Mouse (Mus musculus): ENCODE measurements at regions not wholly inside any gene's neighbourhood (a gene's known extent, or its start where the extent isn't known, plus 50 kb on each side); places are given as distances from the start of the nearest gene placed in this dataset.
A peak's percentile ranks its signal among the peaks of the same experiment; 100 is the strongest.
"Not testable (repeated sequence)": the region's sequence is repeated elsewhere in the genome, so short reads cannot be mapped to it uniquely, and the experiment has no call there.

- DNase-seq = peak; percentile 37 to 53
These were observed 352.3 kb upstream of the Snrpn start for GRCm38 (mm10) chr7:60492028-60492995.

- not testable (repeated sequence) for DNase-seq
These were observed 347.9 kb upstream of the Snrpn start for GRCm38 (mm10) chr7:60487839-60488454.

GRCm38 (mm10) chr7:60450074-60450603 lies 310.1 kb upstream of the Snrpn start:
- peak; percentile 5 to 7 for DNase-seq

DNA sequence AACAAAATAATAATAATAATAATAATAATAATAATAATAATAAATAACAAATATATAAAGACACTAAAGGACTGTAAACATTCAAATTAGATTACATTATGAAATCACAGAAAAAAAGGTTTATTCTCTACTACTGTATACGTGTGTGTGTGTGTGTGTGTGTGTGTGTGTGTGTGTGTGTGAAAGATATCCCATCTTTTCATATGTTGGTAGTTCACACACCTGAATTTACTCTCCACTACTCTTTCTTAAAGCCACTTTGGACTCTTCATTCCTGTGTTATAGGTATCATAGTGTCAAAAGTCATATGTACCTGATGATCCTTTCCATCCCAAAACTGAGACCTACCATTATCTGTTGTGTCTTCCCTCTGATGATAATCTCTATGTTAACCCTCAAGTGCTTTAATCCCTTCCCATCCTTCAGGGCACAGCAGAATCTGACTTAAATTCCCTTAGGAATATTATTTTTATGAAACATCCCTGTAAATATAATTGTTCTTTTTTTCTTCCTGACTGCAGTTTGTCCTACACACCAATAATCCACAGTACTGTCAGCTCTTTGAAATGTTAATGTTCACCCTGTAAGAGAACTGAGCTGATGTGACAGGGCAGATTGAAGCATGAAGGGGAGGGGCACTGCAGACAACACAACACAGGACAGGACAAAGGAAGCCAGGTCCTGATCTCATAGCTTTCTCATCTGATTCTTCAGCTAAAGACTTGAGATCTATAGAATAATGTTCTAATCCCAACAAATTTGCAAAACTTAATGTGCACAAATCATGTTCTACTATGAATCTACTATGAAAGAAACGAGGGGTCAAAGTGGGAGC lies 309.4 kb upstream of the Snrpn start:
- not testable (repeated sequence) for DNase-seq

GRCm38 (mm10) chr7:60438781-60439180 lies 298.8 kb upstream of the Snrpn start:
- DNase-seq = no peak

DNA sequence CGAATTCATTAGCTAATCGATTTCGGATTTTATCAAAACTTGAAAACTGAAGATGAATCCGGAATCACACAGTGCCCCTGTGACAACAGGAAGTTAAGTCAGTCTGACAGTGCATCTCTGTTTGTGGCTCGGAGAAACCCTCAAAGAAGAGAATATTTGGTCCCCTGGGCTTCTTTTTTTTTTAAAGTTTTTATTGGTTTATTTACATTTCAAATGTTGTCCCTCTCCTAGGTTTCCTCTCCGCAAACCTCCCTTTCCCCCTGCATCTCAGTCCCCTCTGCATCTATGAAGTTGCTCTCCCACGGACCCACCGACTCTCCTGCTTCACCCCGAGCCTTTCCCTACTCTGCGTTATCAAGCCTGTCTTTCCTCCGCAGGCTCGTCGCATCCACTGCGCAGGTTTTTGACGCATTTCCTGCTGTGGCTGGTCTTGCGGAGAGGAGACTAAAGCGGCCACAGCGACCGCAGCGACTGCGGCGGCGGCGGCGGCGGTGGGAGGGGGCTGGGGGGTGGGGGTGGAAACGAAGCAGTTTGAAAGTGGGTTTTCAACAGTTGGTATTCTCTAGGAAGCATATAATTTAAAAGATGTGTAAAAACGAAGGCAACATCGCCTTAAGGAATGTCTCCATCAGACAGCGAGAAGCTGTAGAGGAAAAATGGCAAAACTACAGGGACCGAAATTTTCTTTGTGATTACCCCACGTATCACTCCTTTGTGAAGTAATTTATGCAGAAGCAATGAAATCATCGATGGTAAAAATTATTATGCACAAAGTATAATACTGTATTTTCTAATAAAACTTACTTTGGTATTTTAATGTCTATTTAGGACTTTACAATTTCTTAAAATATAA lies 251.2 kb upstream of the Snrpn start:
- peak; percentile 50 to 52 for DNase-seq

GRCm38 (mm10) chr7:60386957-60387356 lies 246.9 kb upstream of the Snrpn start:
- DNase-seq = not testable (repeated sequence)

DNA sequence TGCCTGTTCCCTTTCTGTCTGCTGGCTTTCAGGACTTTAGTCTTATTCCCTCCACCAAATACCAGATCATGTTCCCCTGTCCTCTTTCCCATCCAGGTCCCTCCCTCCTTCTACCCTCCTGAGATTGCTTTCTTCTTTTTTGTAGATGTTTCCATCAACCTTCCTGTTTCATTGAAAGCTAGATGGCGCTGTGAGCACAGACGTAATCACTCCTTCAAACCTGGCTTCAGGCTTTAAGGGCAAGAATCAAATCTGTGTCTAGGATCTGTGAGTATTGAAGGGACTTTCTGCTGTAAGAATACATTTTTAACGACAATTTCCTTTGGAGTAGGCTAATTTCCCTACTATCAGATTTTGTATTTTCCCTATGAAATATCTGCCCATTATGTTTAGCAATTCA lies 234.0 kb upstream of the Snrpn start:
- DNase-seq = not testable (repeated sequence)

DNA sequence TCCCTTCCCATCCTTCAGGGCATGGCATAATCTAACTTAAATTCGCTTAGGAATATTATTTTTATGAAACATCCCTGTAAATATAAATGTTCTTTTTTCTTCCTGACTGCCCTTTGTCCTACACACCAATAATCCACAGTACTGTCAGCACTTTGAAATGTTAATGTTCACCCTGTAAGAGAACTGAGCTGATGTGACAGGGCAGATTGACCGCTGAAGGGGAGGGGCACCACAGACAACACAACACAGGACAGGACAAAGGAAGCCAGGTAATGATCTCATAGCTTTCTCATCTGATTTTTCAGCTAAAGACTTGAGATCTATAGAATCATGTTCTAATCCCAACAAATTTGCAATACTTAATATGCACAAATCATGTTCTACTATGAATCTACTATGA lies 212.2 kb upstream of the Snrpn start:
- not testable (repeated sequence) for DNase-seq

Measured in layer of hippocampus, postnatal 36 days (tissue).